Mouse (Mus musculus) neural tube, embryonic 11.5 days (tissue): ENCODE data around the gene Hmox2. TPM values are rescaled to one million over a fixed set of nuclear protein-coding genes. Genes with fewer than 3 reads are reported as not detected.

ENCODE experiments used
- polyA plus RNA-seq: library from polyadenylated mRNA; unstranded; fragments of >200 nt; fragmentation: Nextera tagmentation; extraction: Ambion mirVana; gene quantifications from 2 replicates; pipeline ENCODE4 v1.2.1, GENCODE M21; 2014

Hmox2 gene
- polyA plus RNA-seq, 1 experiment from 2014 or later: 103 TPM

Other genes with a start within 250 kb of the Hmox2 start
- 31.1 and 35.7 TPM in 2 replicates for gene Srl, start 184.5 kb upstream of the Hmox2 start, polyA plus RNA-seq
- 16.1 and 17.8 TPM in 2 replicates for gene Tfap4, start 166.5 kb upstream of the Hmox2 start, polyA plus RNA-seq
- gene Glis2, start 131.6 kb upstream of the Hmox2 start, polyA plus RNA-seq: 32.4 and 37.0 TPM in 2 replicates
- gene Pam16, start 101.4 kb upstream of the Hmox2 start, polyA plus RNA-seq: 94.3 and 108 TPM in 2 replicates
- 10.5 and 11.1 TPM in 2 replicates for gene Vasn, start 86.4 kb upstream of the Hmox2 start, polyA plus RNA-seq
- 54.2 and 56.6 TPM in 2 replicates for gene Dnaja3, start 86.4 kb upstream of the Hmox2 start, polyA plus RNA-seq
- 18.7 and 24.8 TPM in 2 replicates for gene Coro7, start 46.6 kb upstream of the Hmox2 start, polyA plus RNA-seq
- gene Nmral1, start 7.0 kb upstream of the Hmox2 start, polyA plus RNA-seq: 156 and 159 TPM in 2 replicates
- 102 and 104 TPM in 2 replicates for gene Cdip1, start 63.9 kb downstream of the Hmox2 start, polyA plus RNA-seq
- gene 4930562C15Rik, start 109.1 kb downstream of the Hmox2 start, polyA plus RNA-seq: 0.20 and 0.38 TPM in 2 replicates
- 35.3 and 38.4 TPM in 2 replicates for gene Ubald1, start 154.0 kb downstream of the Hmox2 start, polyA plus RNA-seq
- 81.6 and 85.5 TPM in 2 replicates for gene Mgrn1, start 159.9 kb downstream of the Hmox2 start, polyA plus RNA-seq
- gene Nudt16l1, start 212.4 kb downstream of the Hmox2 start, polyA plus RNA-seq: 140 and 141 TPM in 2 replicates
- 42.4 and 44.9 TPM in 2 replicates for gene Anks3, start 237.8 kb downstream of the Hmox2 start, polyA plus RNA-seq